ENCODE assay signal across 9 mouse cellular contexts in genomic region chr1:190161708-190162465, GRCm38 (mm10). TPM values are rescaled to one million over a fixed set of nuclear protein-coding genes. Genes with fewer than 3 reads are reported as not detected.
DNase-seq lines count a peak whose midpoint lies in the region; ATAC-seq and TF ChIP-seq lines count a peak whose summit lies in the region.
"Had no signal": no experiment of that assay in that cellular context is flagged by ENCODE, and none has a peak within 500 bp of the region (broad histone marks: within the 10 kb centered on the region; RNA-seq: fewer than 3 reads in every experiment).

No protein-coding gene starts in this region.

- no peaks in the 10 kb centered on the region for H3K79me2 ChIP-seq in myocyte (ENCODE audit: control insufficient read depth, insufficient read depth)

- H3ac ChIP-seq in myocyte (ENCODE audit: control insufficient read depth, insufficient read length) = no peak overlapping the region

- peak overlapping the region; percentile 8; the same call in 1 of the 2 replicates for H3K27ac ChIP-seq in heart, embryonic 15.5 days
- no peak overlapping the region for H3K27ac ChIP-seq in midbrain, embryonic 14.5 days (replicated peaks; ENCODE audit: low read depth, low read length)
- H3K27ac ChIP-seq in midbrain, embryonic 11.5 days (ENCODE audit: low read depth, low read length) = no peak overlapping the region

- no peak overlapping the region for H3K9ac ChIP-seq in heart, embryonic 15.5 days
- H3K9ac ChIP-seq in midbrain, embryonic 14.5 days (replicated peaks; ENCODE audit: low read length) = no peak overlapping the region
- no peak overlapping the region for H3K9ac ChIP-seq in midbrain, embryonic 11.5 days (ENCODE audit: low read length)

- no peaks in the 10 kb centered on the region for H3K27me3 ChIP-seq in heart, embryonic 15.5 days
- H3K27me3 ChIP-seq in midbrain, embryonic 14.5 days (ENCODE audit: control insufficient read depth, insufficient read depth, low read length) = no peaks in the 10 kb centered on the region
- no peaks in the 10 kb centered on the region; the same call in 1 of the 2 replicates for H3K27me3 ChIP-seq in midbrain, embryonic 11.5 days (ENCODE audit: control insufficient read depth, insufficient read depth, low read length)
- H3K27me3 ChIP-seq in myocyte (ENCODE audit: control insufficient read depth, insufficient read depth, insufficient read length) = no peaks in the 10 kb centered on the region

- 66% methylated on average over 19 of the region's 19 CpGs for WGBS in heart, embryonic 15.5 days
- 56% methylated on average over 19 of the region's 19 CpGs for WGBS in midbrain, embryonic 14.5 days
- 68% methylated on average over 19 of the region's 19 CpGs for WGBS in midbrain, embryonic 11.5 days

- intact Hi-C loops in heart, postnatal 25 days (cut with DNase I) = loop anchor here (10.0 kb wide), 1 partner anchor 533 kb away; no protein-coding TSS in a partner anchor

- no peak for ATAC-seq in heart, embryonic 15.5 days (replicated peaks; ENCODE audit: insufficient number of reproducible peaks, insufficient read depth, low FRiP score, low read depth)
- no peak for ATAC-seq in midbrain, embryonic 14.5 days (ENCODE audit: low FRiP score, low TSS enrichment)
- ATAC-seq in midbrain, embryonic 11.5 days (ENCODE audit: low FRiP score) = no peak
- ATAC-seq in megakaryocyte, adult 5-6 weeks (ENCODE audit: poor library complexity, severe bottlenecking) = no peak

- peaks cover 17% of the 10 kb centered on the region for H3K4me1 ChIP-seq in heart, embryonic 15.5 days (replicated peaks)
- no peaks in the 10 kb centered on the region; the same call in 1 of the 2 replicates for H3K4me1 ChIP-seq in midbrain, embryonic 14.5 days (ENCODE audit: control insufficient read depth, insufficient read depth, low read length)
- H3K4me1 ChIP-seq in midbrain, embryonic 11.5 days (ENCODE audit: control insufficient read depth, insufficient read depth, low read length) = peaks cover 18% of the 10 kb centered on the region

- H3K36me3 ChIP-seq in heart, embryonic 15.5 days = peaks cover 13% of the 10 kb centered on the region
- peaks cover 10% of the 10 kb centered on the region; the same call in 1 of the 2 replicates for H3K36me3 ChIP-seq in midbrain, embryonic 14.5 days (ENCODE audit: control insufficient read depth, insufficient read depth, low read length)
- 0 out of 2 replicates have a peak, but pooled peaks cover 2% of the 10 kb centered on the region for H3K36me3 ChIP-seq in midbrain, embryonic 11.5 days (ENCODE audit: control insufficient read depth, insufficient read depth, low read length)
- H3K36me3 ChIP-seq in myocyte (ENCODE audit: control insufficient read depth, insufficient read depth) = no peaks in the 10 kb centered on the region

- DNase-seq in heart, postnatal 25 days (ENCODE audit: low spot score) = no peak
- no peak for DNase-seq in midbrain, embryonic 14.5 days
- DNase-seq in midbrain, embryonic 11.5 days (ENCODE audit: low spot score, missing footprints) = no peak
- peak; percentile 71 for DNase-seq in cerebellum, adult 8-10 months
- no peak for DNase-seq in frontal cortex, postnatal 10 days (ENCODE audit: low spot score in 2 of 2)
- DNase-seq: thymus, postnatal 4 days had no signal

- TF ChIP-seq POLR2A in myocyte (IDR thresholded peaks at IDR 0.05; ENCODE audit: insufficient read length, low read depth) = no peak

- no peak overlapping the region for H3K4me3 ChIP-seq in heart, embryonic 15.5 days
- no peak overlapping the region for H3K4me3 ChIP-seq in midbrain, embryonic 14.5 days (replicated peaks; ENCODE audit: low read depth, low read length)
- H3K4me3 ChIP-seq in midbrain, embryonic 11.5 days (ENCODE audit: low read depth, low read length) = no peak overlapping the region
- no peak overlapping the region for H3K4me3 ChIP-seq in myocyte

- no peaks in the 10 kb centered on the region for H3K9me3 ChIP-seq in heart, embryonic 15.5 days (replicated peaks)
- H3K9me3 ChIP-seq in midbrain, embryonic 14.5 days (ENCODE audit: control insufficient read depth, low read length) = no peaks in the 10 kb centered on the region
- no peaks in the 10 kb centered on the region for H3K9me3 ChIP-seq in midbrain, embryonic 11.5 days (ENCODE audit: control insufficient read depth, low read length)

- H3K4me2 ChIP-seq in heart, embryonic 15.5 days = peak overlapping the region; percentile 21; the same call in 1 of the 2 replicates
- peak overlapping the region; percentile 12; the same call in 1 of the 2 replicates for H3K4me2 ChIP-seq in midbrain, embryonic 14.5 days (ENCODE audit: low read length)
- no peak overlapping the region for H3K4me2 ChIP-seq in midbrain, embryonic 11.5 days
- H3K4me2 ChIP-seq in myocyte (ENCODE audit: low read depth) = peak overlapping the region; percentile 55

TF ChIP-seq in myocyte, 11 proteins besides CTCF, POLR2A, EP300 and RAD21:
- TF ChIP-seq MAX (IDR thresholded peaks at IDR 0.05; ENCODE audit: low read depth) (no peak), SRF (IDR thresholded peaks at IDR 0.05; ENCODE audit: control insufficient read depth, insufficient read length, low read depth) (no peak), MYOG (IDR thresholded peaks at IDR 0.05; ENCODE audit: control insufficient read depth in 1 of 3, insufficient read depth in 1 of 3, insufficient read length in 2 of 3, low read depth in 2 of 3) (no peak), TCF3 (IDR thresholded peaks at IDR 0.05; ENCODE audit: insufficient read length, low read depth) (no peak)
TF ChIP-seq in myocyte: peak in this region for 0.

RNA-seq across cellular contexts. Expression of gene Prox1, which starts 8.6 kb away (rescaled TPM):
- 14.9 and 18.3 TPM in 2 replicates for polyA plus RNA-seq in heart, embryonic 15.5 days (2015; fragmentation: Nextera tagmentation; extraction: Ambion mirVana)
- 10 to 100 TPM; 48.8 to 48.9 TPM for total RNA-seq in heart, postnatal 25 days (2021)
- polyA plus RNA-seq in midbrain, embryonic 14.5 days (2014; fragmentation: Nextera tagmentation; extraction: Ambion mirVana) = 7.8 and 10.7 TPM in 2 replicates
- polyA plus RNA-seq in midbrain, embryonic 11.5 days (2014; fragmentation: Nextera tagmentation; extraction: Ambion mirVana) = 8.3 TPM in 2 replicates
- polyA plus RNA-seq in myocyte (2012; fragmentation: generic; extraction: Trizol) = 0.13 TPM
- not detected in 2 replicates for total RNA-seq in megakaryocyte, adult 5-6 weeks (2015)
- total RNA-seq in megakaryocyte, adult 5-6 weeks (2017) = not detected in 2 replicates
